Mouse (Mus musculus) MEL (cell line): ENCODE measurements around the gene Itgb2l.

Experiments
- CHD1 ChIP-seq: IDR thresholded peaks from 2 replicates; pipeline ENCODE4 v1.6.1; 2012; ENCODE audit warnings: low read depth, mild to moderate bottlenecking, inconsistent platforms, low read length, improper control_type of control experiment
- CTCF ChIP-seq, 3 experiments: IDR thresholded peaks in 2 of 3; conservative IDR thresholded peaks in 1 of 3; 2 replicates each; pipeline ENCODE4 v1.5.1; 2011 to 2012; ENCODE audit warnings: low read length in 3 of 3, low read depth in 2 of 3, mild to moderate bottlenecking in 2 of 3, improper control_type of control experiment in 1 of 3, inconsistent platforms in 1 of 3, mixed read lengths in 1 of 3, moderate library complexity in 1 of 3; ENCODE audit not compliant: control insufficient read depth in 1 of 3, insufficient read depth in 1 of 3, poor library complexity in 1 of 3, severe bottlenecking in 1 of 3
- E2F4 ChIP-seq: IDR thresholded peaks from 2 replicates; pipeline ENCODE4 v1.6.1; 2011; ENCODE audit warnings: low read depth, low read length, improper control_type of control experiment, borderline replicate concordance
- GATA1 ChIP-seq: IDR thresholded peaks from 2 replicates; pipeline ENCODE4 v1.6.1; 2011; ENCODE audit warnings: low read depth, low read length, improper control_type of control experiment
- MAX ChIP-seq: IDR thresholded peaks from 2 replicates; pipeline ENCODE4 v1.6.1; 2011; ENCODE audit warnings: low read length, improper control_type of control experiment
- MYB ChIP-seq: IDR thresholded peaks from 2 replicates; pipeline ENCODE4 v1.6.1; 2011; ENCODE audit warnings: mild to moderate bottlenecking, low read depth, low read length, improper control_type of control experiment
- NELFE ChIP-seq: IDR thresholded peaks from 2 replicates; pipeline ENCODE4 v1.6.1; 2011; ENCODE audit warnings: low read depth, low read length, improper control_type of control experiment
- POLR2A ChIP-seq, 2 experiments: IDR thresholded peaks; 2 replicates each; pipeline ENCODE4 v1.6.1; 2011 to 2012; ENCODE audit warnings: low read length in 2 of 2, mild to moderate bottlenecking in 2 of 2, control low read depth in 1 of 2, improper control_type of control experiment in 1 of 2, low read depth in 1 of 2, moderate library complexity in 1 of 2; ENCODE audit not compliant: control insufficient read depth in 1 of 2, insufficient read depth in 1 of 2, poor library complexity in 1 of 2
- POLR2AphosphoS5 ChIP-seq: IDR thresholded peaks from 2 replicates; pipeline ENCODE4 v1.6.1; 2012; ENCODE audit warnings: low read depth, borderline replicate concordance, mild to moderate bottlenecking, inconsistent platforms, low read length, moderate library complexity, mixed read lengths
- TAL1 ChIP-seq: IDR thresholded peaks from 2 replicates; pipeline ENCODE4 v1.6.1; 2012; ENCODE audit warnings: mild to moderate bottlenecking, inconsistent platforms, low read length, moderate library complexity, mixed read lengths
- TCF12 ChIP-seq: IDR thresholded peaks from 2 replicates; pipeline ENCODE4 v1.6.1; 2014; ENCODE audit warnings: low read depth, mild to moderate bottlenecking, inconsistent platforms, low read length, improper control_type of control experiment, moderate library complexity
- ZC3H11A ChIP-seq: IDR thresholded peaks from 2 replicates; pipeline ENCODE4 v1.6.1; 2012; ENCODE audit warnings: low read depth, mild to moderate bottlenecking, inconsistent platforms, low read length, improper control_type of control experiment
- ZNF384 ChIP-seq: IDR thresholded peaks from 2 replicates; pipeline ENCODE4 v1.6.1; 2012; ENCODE audit warnings: low read depth, mild to moderate bottlenecking, inconsistent platforms, low read length, improper control_type of control experiment

GRCm38 (mm10) chr16:96406312-96406711 is 37.1 kb downstream of the Itgb2l start:
- TF ChIP-seq ZC3H11A = no peak
- TF ChIP-seq E2F4 = no peak
- no peak for TF ChIP-seq CTCF (IDR thresholded peaks at IDR 0.05 in 2 of 3, conservative IDR thresholded peaks at IDR 0.05 in 1 of 3; ENCODE audit: control insufficient read depth in 1 of 3, insufficient read depth in 1 of 3, low read depth in 2 of 3, low read length in 3 of 3, poor library complexity in 1 of 3, severe bottlenecking in 1 of 3)
- TF ChIP-seq ZNF384 = no peak
- TF ChIP-seq POLR2AphosphoS5 = no peak
- no peak for TF ChIP-seq NELFE
- TF ChIP-seq CHD1 = no peak
- no peak for TF ChIP-seq MYB
- TF ChIP-seq TCF12 = no peak
- TF ChIP-seq TAL1 = no peak
- no peak for TF ChIP-seq MAX
- TF ChIP-seq GATA1 = no peak
- TF ChIP-seq POLR2A (IDR thresholded peaks at IDR 0.05; ENCODE audit: control insufficient read depth in 1 of 2, insufficient read depth in 1 of 2, low read depth in 1 of 2, low read length in 2 of 2, poor library complexity in 1 of 2) = no peak
